Mouse (Mus musculus) lung, adult 2 months (tissue): ENCODE data around the gene Sart1.

Source experiments
- CTCF ChIP-seq: fragments of 200-500 bp; IDR thresholded peaks from 2 replicates; pipeline ENCODE4 v1.5.1; 2011; ENCODE audit warnings: mild to moderate bottlenecking, low read length, control low read depth; ENCODE audit not compliant: insufficient read depth
- POLR2A ChIP-seq: fragments of 200-500 bp; IDR thresholded peaks from 2 replicates; pipeline ENCODE4 v1.6.1; 2011; ENCODE audit warnings: low read depth, mild to moderate bottlenecking, control low read depth, low read length, borderline replicate concordance; ENCODE audit errors: extremely low read depth

DNA sequence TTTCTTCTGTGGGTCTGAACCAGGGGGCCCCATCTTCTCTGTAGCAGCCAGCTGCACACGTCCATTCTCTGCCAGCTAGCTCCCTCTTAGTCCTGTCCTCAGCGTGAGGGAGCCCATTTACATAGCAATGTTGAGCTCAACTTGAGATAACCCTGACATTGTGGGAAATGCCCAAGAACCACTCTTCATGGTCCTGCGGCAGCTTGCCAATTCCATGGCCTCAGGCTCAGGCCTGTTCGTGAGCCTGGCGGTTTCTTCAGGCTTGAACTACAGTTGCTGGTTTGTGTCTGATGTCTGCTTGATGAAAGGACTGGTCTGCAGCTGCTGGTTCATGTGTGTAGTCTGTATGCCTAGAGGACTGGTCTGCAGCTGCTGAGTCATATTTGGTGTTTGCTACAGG is 53.8 kb downstream of the Sart1 start:
- TF ChIP-seq CTCF (no peak), POLR2A (no peak)
